Mouse (Mus musculus) bone marrow, adult 2 months (tissue): ENCODE data around the gene Srgap3. TPM values are rescaled to one million over a fixed set of nuclear protein-coding genes. Genes with fewer than 3 reads are reported as not detected.

Experiments used
- H3K27ac ChIP-seq: fragments of 200-500 bp; 2 replicates; pipeline ENCODE4 v1.5.1; 2012; ENCODE audit warnings: low read depth, mild to moderate bottlenecking, control low read depth, inconsistent platforms, low read length; ENCODE audit not compliant: control insufficient read depth, poor library complexity, insufficient read depth
- H3K4me1 ChIP-seq: fragments of 200-500 bp; 2 replicates; pipeline ENCODE4 v1.6.1; 2011; ENCODE audit warnings: low read length; ENCODE audit not compliant: control insufficient read depth, insufficient read depth
- H3K4me3 ChIP-seq: fragments of 200-500 bp; replicated peaks from 2 replicates; pipeline ENCODE3; 2011; ENCODE audit warnings: mild to moderate bottlenecking, low read depth, low read length, control low read depth; ENCODE audit not compliant: control insufficient read depth
- CTCF ChIP-seq: fragments of 200-500 bp; IDR thresholded peaks from 2 replicates; pipeline ENCODE4 v1.5.1; 2011; ENCODE audit warnings: low read length, control low read depth; ENCODE audit not compliant: control insufficient read depth, insufficient read depth
- POLR2A ChIP-seq: fragments of 200-500 bp; IDR thresholded peaks from 2 replicates; pipeline ENCODE4 v1.6.1; 2011; ENCODE audit warnings: low read depth, mild to moderate bottlenecking, control low read depth, low read length, borderline replicate concordance; ENCODE audit not compliant: control insufficient read depth
- WGBS: fragments of 180-500 bp; shearing (Covaris S2); methylation state at CpG from one replicate; pipeline ENCODE4 v1.1.7; 2018; 5-methylcytosine and 5-hydroxymethylcytosine counted together
- polyA plus RNA-seq: library from polyadenylated mRNA; stranded (reverse); fragments of >200 nt; gene quantifications from 2 replicates; pipeline ENCODE4 v1.2.4, GENCODE M21; 2011; ENCODE audit warnings: low replicate concordance; ENCODE audit not compliant: missing spikeins, insufficient read depth, insufficient read length

The Srgap3 gene
- polyA plus RNA-seq, 1 experiment = 6.0 TPM

DNA sequence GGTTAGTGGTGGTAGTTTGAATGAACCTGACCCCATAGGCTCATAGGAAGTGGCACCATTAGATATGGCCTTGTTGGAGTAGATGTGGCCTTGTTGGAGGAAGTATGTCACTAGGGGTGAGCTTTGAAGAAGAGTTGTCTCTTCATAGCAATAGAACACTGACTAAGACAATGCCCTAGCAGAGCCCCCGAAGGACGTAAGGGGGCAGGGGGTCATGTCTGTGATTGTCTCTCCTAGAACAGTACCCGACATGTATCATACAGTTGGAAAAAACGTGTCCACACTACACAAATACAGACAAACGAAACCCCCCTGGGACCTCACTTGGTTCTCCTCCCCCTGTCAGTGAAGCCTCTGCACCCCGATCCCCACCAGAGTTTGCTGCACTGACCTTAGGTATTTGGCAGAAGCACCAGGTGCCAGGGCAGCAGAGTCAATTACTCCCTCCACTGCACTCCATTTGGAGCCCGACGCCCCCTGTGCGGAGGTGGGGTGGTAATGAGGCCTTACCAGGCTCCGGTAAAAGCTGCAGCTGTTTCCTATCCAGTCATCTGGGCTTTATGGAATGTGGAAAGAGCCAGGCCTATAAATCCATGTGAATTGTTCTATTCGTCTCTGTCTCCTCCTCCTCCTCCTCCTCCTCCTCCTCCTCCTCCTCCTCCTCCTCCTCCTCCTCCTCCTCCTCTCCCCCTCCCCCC is 10.7 kb upstream of the Srgap3 start:
- no peak overlapping the region for H3K4me3 ChIP-seq
- no peaks in the 10 kb centered on the region for H3K4me1 ChIP-seq
- WGBS = 87% methylated on average over 11 of the region's 11 CpGs

DNA sequence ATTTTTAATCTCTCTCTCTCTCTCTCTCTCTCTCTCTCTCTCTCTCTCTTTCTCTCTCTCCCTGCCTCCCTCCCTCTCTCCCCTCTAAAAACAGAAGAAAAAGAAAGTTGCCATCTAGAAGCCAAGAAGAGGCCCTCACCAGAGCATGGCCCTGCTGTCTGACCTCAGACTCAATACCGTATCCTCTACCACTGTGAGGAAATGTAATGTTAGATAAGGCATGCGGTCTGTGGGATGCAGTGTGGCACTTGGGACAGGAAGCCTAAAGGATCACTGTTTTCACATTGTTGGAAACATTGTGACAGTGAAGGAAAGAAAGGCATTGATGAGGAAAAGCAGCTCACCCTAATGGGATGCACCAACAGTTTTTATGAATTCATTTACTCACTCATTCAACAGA is 8.7 kb upstream of the Srgap3 start:
- no peaks in the 10 kb centered on the region for H3K4me1 ChIP-seq
- TF ChIP-seq POLR2A (no peak), CTCF (no peak)
- no peak overlapping the region for H3K27ac ChIP-seq
- WGBS = 11% methylated on average over 2 of the region's 2 CpGs
- H3K4me3 ChIP-seq = no peak overlapping the region

More for the DNA sequence above, 10.7 kb upstream of the Srgap3 start:
- no peak overlapping the region for H3K27ac ChIP-seq
- TF ChIP-seq CTCF (no peak), POLR2A (no peak)

DNA sequence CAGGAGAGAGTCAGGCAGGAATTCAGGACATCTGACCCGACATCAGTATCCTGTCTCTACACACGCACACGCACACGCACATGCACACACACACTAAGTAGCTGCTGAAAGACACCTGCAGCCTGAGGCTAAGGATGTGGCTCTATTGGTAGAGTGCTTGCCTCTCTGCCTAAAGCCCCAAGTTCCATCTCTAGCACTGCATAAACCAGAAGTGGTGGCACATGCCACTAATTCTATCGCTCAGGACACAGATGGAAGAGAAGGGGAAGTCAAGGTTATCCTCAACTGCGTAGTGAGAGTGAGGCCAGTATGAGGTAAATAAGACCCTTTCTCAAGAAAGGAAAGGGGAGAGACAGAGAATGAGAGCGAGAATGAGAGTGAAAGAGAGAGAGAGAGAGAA is 6.8 kb upstream of the Srgap3 start:
- Histone ChIP-seq H3K27ac (no peak overlapping the region), H3K4me3 (no peak overlapping the region), H3K4me1 (no peaks in the 10 kb centered on the region)
- TF ChIP-seq POLR2A (no peak), CTCF (no peak)
- 9% methylated on average over 7 of the region's 7 CpGs for WGBS

GRCm38 (mm10) chr6:112951254-112951653 is 4.2 kb upstream of the Srgap3 start:
- TF ChIP-seq POLR2A = no peak
- TF ChIP-seq CTCF = no peak
- WGBS = 83% methylated on average over 2 of the region's 2 CpGs
- Histone ChIP-seq H3K4me3 (no peak overlapping the region), H3K27ac (no peak overlapping the region), H3K4me1 (0 out of 2 replicates have a peak, but pooled peaks cover 1% of the 10 kb centered on the region)

DNA sequence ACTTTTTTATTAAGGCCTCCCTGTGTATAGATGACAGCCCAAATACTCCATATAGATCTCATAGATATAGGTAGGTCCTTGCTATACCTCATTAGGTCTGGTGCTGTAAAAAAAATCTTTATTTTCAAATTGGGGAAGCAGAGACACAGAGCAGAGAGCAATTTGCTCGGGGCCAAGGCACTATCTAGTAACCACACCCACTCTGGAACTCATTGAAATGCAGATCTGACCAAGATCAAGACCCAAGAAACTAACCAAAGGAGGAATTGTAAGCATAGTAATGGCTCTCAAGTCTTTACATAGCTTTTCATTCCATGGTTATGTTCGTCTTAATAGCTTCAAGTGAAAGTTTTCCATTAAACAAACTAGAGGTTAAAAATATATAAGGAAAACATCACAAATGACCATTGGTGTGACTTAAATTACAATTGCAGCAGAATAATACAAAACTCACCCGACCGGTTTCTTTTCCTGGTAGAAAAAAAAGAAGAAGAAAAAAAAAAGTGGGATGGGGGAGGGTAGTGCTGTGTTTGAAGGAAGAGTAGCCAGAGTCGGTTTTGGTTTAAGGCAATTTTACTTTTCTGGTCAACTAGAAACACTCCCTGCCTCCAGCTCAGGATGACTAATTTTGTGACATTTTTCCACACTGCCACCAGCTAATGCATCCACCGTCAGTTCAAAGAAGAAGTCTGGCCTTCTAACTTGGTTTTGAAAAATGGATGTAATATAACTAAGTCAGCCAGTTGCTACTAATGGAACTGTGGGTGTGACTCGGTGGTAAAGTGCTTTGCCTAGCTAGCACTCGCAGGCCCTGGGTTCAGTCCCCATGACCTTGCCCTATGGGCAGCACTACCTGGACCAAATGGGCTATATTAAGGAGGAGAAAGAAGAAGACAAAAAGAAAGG is 3.4 kb upstream of the Srgap3 start:
- Histone ChIP-seq H3K27ac (no peak overlapping the region), H3K4me3 (no peak overlapping the region), H3K4me1 (0 out of 2 replicates have a peak, but pooled peaks cover 1% of the 10 kb centered on the region)
- TF ChIP-seq CTCF = no peak
- TF ChIP-seq POLR2A = no peak
- 57% methylated on average over 8 of the region's 8 CpGs for WGBS

DNA sequence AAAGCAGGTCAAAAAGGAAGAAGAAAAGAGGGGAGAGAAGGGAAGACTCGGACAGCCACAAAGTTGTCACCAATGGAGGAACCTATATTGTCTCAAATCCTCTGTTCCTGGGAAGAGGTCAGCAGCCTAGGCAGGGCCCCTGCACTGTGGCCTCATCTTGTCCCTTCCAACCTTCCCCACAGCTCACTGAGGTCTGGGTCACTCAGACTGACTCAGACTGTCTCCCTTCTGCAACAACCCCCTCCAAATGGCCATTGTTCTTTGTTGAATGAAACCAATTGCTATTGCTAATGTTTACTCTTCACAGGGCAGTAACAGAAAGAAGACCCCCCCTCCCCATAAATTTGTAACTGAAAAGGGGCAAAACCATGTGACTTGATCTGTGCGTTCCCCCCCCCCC is 2.2 kb upstream of the Srgap3 start:
- no peak overlapping the region for H3K27ac ChIP-seq
- 67% methylated on average over 2 of the region's 2 CpGs for WGBS

DNA sequence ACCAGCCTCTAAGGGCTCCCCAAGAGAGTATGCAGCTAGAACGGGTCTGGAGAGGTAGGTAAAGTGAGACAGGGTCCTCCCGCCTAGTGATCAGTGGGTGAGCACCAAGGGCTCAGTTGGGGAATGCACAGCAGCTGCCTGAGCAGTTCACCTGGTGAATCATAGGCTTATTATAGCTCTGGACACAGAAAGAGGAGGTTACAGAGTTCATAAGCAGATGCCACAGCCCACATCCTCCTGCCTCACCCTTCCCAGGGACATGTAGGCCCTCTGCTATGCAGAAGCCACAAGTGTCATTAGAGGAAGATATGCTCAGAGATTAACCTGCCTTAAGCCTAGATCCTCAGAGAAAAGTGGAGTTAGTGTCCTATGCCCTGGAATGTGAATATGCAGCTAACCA is 1.4 kb upstream of the Srgap3 start:
- WGBS = 61% methylated on average over 2 of the region's 2 CpGs

More for the DNA sequence above, 2.2 kb upstream of the Srgap3 start:
- TF ChIP-seq CTCF = no peak
- no peak for TF ChIP-seq POLR2A
- Histone ChIP-seq H3K4me3 (no peak overlapping the region), H3K4me1 (0 out of 2 replicates have a peak, but pooled peaks cover 1% of the 10 kb centered on the region)

More for the DNA sequence above, 1.4 kb upstream of the Srgap3 start:
- H3K27ac ChIP-seq = no peak overlapping the region
- no peak for TF ChIP-seq POLR2A
- TF ChIP-seq CTCF = no peak
- H3K4me3 ChIP-seq = no peak overlapping the region
- 0 out of 2 replicates have a peak, but pooled peaks cover 1% of the 10 kb centered on the region for H3K4me1 ChIP-seq
